Mouse (Mus musculus): ENCODE measurements around the gene Dbp. TPM values are rescaled to one million over a fixed set of nuclear protein-coding genes. Genes with fewer than 3 reads are reported as not detected.

Dbp gene
- total RNA-seq, 4 experiments from 2014 or later = 72.2 to 183 (median 152) TPM

Other genes starting within 250 kb of the Dbp start
- gene Ftl1, start 245.2 kb upstream of the Dbp start, total RNA-seq (2022) = 100 to 1,000 TPM; 164 to 329 (median 254) TPM
- 10 to 100 TPM; 24.3 to 26.9 (median 26.2) TPM for gene Bax, start 238.2 kb upstream of the Dbp start, total RNA-seq (2022)
- not detected for gene Tulp2, start 223.2 kb upstream of the Dbp start, total RNA-seq (2022)
- 1 to 10 TPM; 3.8 to 8.5 (median 7.6) TPM for gene Gm45808, start 218.3 kb upstream of the Dbp start, total RNA-seq (2022)
- gene Dhdh, start 216.3 kb upstream of the Dbp start, total RNA-seq (2022) = 10 to 100 TPM; 10.2 to 12.8 (median 11.5) TPM
- gene Nucb1, start 194.7 kb upstream of the Dbp start, total RNA-seq (2022) = 100 to 1,000 TPM; 130 to 149 (median 139) TPM
- gene Ppp1r15a, start 178.8 kb upstream of the Dbp start, total RNA-seq (2022) = 10 to 100 TPM; 21.9 to 31.6 (median 28.0) TPM
- gene Plekha4, start 178.8 kb upstream of the Dbp start, total RNA-seq (2022) = 1 to 10 TPM; 2.6 to 4.2 (median 3.0) TPM
- gene Hsd17b14, start 150.2 kb upstream of the Dbp start, total RNA-seq (2022) = 1 to 10 TPM in 3 of 4 experiments, under 1 TPM in 1; 0.40 to 2.0 (median 1.1) TPM
- 100 to 1,000 TPM; 295 to 316 (median 308) TPM for gene Bcat2, start 134.9 kb upstream of the Dbp start, total RNA-seq (2022)
- not detected for gene Fgf21, start 89.6 kb upstream of the Dbp start, total RNA-seq (2022)
- gene Fut1, start 87.8 kb upstream of the Dbp start, total RNA-seq (2022) = not detected
- gene Izumo1, start 83.3 kb upstream of the Dbp start, total RNA-seq (2022) = under 1 TPM; 0.20 to 0.53 (median 0.35) TPM
- gene Rasip1, start 77.6 kb upstream of the Dbp start, total RNA-seq (2022) = 10 to 100 TPM; 17.8 to 27.2 (median 26.2) TPM
- gene Mamstr, start 65.1 kb upstream of the Dbp start, total RNA-seq (2022) = 1 to 10 TPM; 2.0 to 5.9 (median 5.1) TPM
- gene Fut2, start 38.7 kb upstream of the Dbp start, total RNA-seq (2022) = 1 to 10 TPM in 1 of 4 experiments, under 1 TPM in 3; 0.19 to 1.5 (median 0.58) TPM
- gene Ntn5, start 21.1 kb upstream of the Dbp start, total RNA-seq (2022) = under 1 TPM in 2 of 4 experiments, not detected in 2; 0.22 to 0.25 TPM
- under 1 TPM in 3 of 4 experiments, not detected in 1; 0.16 to 0.25 (median 0.23) TPM for gene Sec1, start 10.7 kb upstream of the Dbp start, total RNA-seq (2022)
- gene Car11, start 5.2 kb upstream of the Dbp start, total RNA-seq (2022) = 1 to 10 TPM; 5.5 to 8.7 (median 8.1) TPM
- 100 to 1,000 TPM; 552 to 697 (median 598) TPM for gene Rpl18, start 10.4 kb downstream of the Dbp start, total RNA-seq (2022)
- gene Sphk2, start 12.9 kb downstream of the Dbp start, total RNA-seq (2022) = 10 to 100 TPM; 15.3 to 19.3 (median 18.4) TPM
- gene Fam83e, start 16.1 kb downstream of the Dbp start, total RNA-seq (2022) = under 1 TPM; 0.19 to 0.55 (median 0.44) TPM
- gene Spaca4, start 20.7 kb downstream of the Dbp start, total RNA-seq (2022) = not detected
- under 1 TPM in 1 of 4 experiments, not detected in 3; 0.22 TPM for gene Lmtk3, start 78.7 kb downstream of the Dbp start, total RNA-seq (2022)
- gene Sult2b1, start 79.6 kb downstream of the Dbp start, total RNA-seq (2022) = not detected
- gene Cyth2, start 109.5 kb downstream of the Dbp start, total RNA-seq (2022) = 10 to 100 TPM; 54.0 to 65.5 (median 62.1) TPM
- 1 to 10 TPM in 3 of 4 experiments, under 1 TPM in 1; 0.87 to 6.1 (median 3.1) TPM for gene Kcnj14, start 119.7 kb downstream of the Dbp start, total RNA-seq (2022)
- gene Grwd1, start 125.9 kb downstream of the Dbp start, total RNA-seq (2022) = 10 to 100 TPM; 10.2 to 16.0 (median 13.6) TPM
- gene Kdelr1, start 167.7 kb downstream of the Dbp start, total RNA-seq (2022) = 100 to 1,000 TPM; 115 to 134 (median 127) TPM
- gene Grin2d, start 173.3 kb downstream of the Dbp start, total RNA-seq (2022) = 1 to 10 TPM; 1.1 to 2.2 (median 1.3) TPM
- gene Syngr4, start 191.6 kb downstream of the Dbp start, total RNA-seq (2022) = not detected
- 100 to 1,000 TPM; 115 to 143 (median 126) TPM for gene Tmem143, start 191.9 kb downstream of the Dbp start, total RNA-seq (2022)
- 10 to 100 TPM; 17.3 to 24.6 (median 22.3) TPM for gene Emp3, start 216.3 kb downstream of the Dbp start, total RNA-seq (2022)
- 1 to 10 TPM in 3 of 4 experiments, under 1 TPM in 1; 0.66 to 1.4 (median 1.2) TPM for gene Ccdc114, start 219.0 kb downstream of the Dbp start, total RNA-seq (2022)

Measured in heart, adult 8-10 months (tissue).